Mouse (Mus musculus) telencephalon, adult 2 months (tissue): Measurements from ENCODE around the gene Pam16.

Experiments
- DNase-seq: peaks from one replicate; pipeline ENCODE4 v3.0.0-alpha.2; 2011; ENCODE audit warnings: low read depth, low spot score

The Pam16 gene

DNA sequence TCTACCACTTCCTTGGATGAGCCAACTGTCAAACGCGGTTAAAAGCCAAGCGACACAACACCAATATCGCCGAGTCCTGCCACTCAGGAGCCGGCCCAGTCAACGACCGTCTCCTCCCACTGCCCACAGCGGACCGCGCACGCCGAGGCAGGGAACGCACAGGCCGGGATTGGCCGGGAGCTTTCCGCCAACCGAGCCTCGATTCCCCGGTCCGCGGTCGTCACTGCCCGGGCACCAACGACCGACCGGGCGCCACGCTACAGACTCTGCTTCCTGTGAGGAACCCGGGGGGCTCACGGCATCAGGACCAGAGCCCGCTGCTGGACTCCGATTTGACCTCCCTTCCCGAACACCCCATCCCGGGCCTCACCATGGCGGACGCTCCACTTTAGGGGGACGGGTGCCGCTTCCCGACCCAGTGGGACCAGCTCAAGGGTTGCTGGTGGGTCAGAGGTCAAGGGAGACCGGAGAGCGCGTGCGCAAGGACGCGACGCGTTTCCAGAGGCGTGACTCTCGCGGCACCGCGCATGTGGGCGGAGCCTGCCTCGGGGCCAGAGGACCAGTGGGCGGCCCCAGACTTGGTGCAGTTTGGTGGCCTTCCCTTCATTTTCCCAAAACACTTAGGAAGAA, at the start of gene Pam16:
Pam16 (minus strand) TSS at position 508 of the 630 bp plus-strand sequence.
- DNase-seq = peak; percentile 75

DNA sequence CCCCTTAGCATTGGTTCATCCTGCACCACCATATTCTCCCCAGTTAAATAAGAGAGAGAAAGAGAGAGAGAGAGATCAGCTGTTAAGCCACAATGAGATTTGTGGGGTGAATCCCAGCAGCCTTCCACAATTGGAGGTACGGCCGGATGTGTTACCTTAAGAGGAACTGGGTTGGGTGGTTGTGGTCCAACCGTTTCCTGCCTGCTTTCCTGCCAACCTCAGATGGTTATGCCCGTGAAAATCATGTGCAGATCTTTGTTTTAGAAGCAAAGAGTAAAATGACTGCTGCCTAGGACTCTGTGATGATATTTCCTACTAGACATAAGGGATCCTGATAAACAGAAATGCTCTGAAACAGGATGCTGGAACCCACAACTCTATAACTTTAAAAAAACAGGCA, 49.3 kb upstream of the Pam16 start:
- DNase-seq = no peak

- no peak for DNase-seq
Measured at GRCm38 (mm10) chr16:4670317-4670716, 45.5 kb upstream of the Pam16 start.

GRCm38 (mm10) chr16:4667190-4667808, 42.5 kb upstream of the Pam16 start:
- DNase-seq = peak; percentile 63

GRCm38 (mm10) chr16:4665726-4666125, 40.9 kb upstream of the Pam16 start:
- no peak for DNase-seq

GRCm38 (mm10) chr16:4663806-4664205, 39.0 kb upstream of the Pam16 start:
- DNase-seq = no peak

- DNase-seq = no peak
Measured at GRCm38 (mm10) chr16:4661605-4662004, 36.8 kb upstream of the Pam16 start.

GRCm38 (mm10) chr16:4659326-4659725, 34.5 kb upstream of the Pam16 start:
- DNase-seq = no peak

DNA sequence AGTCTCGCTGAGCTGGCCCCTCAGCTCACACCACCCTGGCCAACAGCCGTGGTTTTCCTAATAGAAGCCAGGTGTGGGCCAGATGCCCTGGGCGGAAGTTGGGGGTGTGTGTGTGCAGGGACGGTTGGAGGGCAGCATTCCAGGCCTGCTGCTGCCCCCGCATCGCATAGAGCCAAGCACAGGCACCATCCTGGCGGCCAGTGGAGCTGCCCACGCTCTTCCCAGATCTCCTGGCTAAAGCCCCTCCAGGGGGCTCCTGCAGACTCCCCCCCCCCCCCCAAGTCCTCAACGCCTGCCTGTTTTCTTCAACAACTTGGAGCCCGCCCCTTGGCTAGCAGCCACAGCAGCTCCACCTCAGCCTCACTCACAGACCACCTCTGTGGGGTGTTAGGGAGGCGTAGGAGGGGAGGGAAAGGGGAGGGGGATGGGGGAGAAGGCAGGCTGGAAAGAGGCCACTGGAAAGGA, 34.0 kb upstream of the Pam16 start:
- DNase-seq = no peak

GRCm38 (mm10) chr16:4656571-4657081, 31.8 kb upstream of the Pam16 start:
- no peak for DNase-seq

GRCm38 (mm10) chr16:4655764-4656570, 31.2 kb upstream of the Pam16 start:
- no peak for DNase-seq

- DNase-seq = no peak
Measured at GRCm38 (mm10) chr16:4655251-4655734, 30.5 kb upstream of the Pam16 start.

- DNase-seq = no peak
Measured at GRCm38 (mm10) chr16:4654706-4655105, 29.9 kb upstream of the Pam16 start.

DNA sequence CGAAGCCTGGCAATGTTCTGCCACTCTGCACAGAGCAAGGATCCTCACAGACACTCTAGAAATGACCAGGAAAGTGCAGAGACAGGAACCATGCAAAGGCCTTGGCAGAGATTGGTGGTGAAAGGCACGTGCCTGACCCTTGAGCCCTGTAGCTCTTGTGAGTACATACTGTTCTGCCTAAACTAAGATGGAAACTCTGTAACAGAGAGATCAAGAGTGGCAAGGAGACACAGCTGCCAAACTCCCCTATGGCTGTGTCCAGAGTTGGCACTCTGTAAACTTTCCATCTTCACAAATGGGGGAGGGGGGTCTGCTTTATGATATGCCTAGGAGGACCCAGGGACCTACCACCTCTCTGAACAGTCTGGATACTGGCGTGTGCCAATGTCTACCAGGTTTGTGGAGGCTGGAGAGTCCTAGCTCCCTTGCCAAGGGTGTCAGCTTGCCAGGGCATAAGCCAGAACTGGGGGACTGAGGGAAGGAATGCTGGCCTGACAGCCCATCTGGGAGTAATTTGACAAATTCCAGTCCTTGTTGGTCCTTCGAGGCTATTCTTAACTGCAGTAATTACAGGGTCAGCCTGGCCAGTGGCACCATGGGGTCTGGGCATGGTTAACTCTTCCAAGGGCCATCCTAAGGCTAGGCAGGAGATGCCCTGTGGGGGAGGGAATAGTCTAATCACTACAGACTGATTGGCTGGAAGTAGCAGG, 28.1 kb upstream of the Pam16 start:
- DNase-seq = no peak

DNA sequence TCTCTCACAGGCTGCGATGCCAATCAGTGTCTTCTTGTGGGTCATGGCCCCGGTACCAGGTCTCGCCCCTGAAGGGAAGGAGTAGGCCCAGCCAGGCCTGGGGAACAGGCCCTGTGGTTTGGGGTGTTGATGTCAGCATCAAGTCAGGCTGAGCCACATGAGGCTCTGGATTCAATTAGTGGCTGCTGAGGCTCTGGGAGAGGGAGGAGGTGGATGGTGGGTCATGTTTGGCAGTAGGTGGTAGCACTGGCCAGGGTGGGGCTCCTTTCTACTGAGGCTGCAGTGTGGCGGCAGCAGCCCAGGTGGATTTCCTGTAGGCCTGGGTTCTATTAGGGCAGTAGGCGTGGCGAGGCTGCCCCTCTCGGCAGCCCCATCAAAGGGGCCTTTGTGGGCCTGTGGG, 26.8 kb upstream of the Pam16 start:
- DNase-seq = no peak

GRCm38 (mm10) chr16:4651081-4651480, 26.3 kb upstream of the Pam16 start:
- no peak for DNase-seq

DNA sequence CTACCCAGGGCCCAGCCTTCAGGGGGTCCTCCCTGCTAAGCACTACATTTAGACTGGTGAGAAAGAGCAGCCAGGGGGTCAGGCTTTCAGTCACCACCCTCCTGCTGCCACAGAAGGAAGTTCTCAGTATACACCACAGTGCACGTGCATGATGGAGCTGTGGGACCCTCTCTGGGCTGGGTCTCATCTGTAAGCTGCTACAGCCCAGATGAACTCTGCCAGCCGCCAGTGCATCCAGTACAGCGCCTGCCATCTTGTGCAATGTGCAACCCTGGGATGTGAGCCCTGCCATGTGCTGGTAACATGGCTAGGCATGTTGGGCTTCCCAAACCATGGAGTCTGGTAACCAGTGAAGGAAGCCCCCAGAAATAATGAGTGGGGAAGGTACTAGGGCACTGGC, 25.4 kb upstream of the Pam16 start:
- no peak for DNase-seq

- DNase-seq = no peak
Measured at GRCm38 (mm10) chr16:4649692-4650091, 24.9 kb upstream of the Pam16 start.

DNA sequence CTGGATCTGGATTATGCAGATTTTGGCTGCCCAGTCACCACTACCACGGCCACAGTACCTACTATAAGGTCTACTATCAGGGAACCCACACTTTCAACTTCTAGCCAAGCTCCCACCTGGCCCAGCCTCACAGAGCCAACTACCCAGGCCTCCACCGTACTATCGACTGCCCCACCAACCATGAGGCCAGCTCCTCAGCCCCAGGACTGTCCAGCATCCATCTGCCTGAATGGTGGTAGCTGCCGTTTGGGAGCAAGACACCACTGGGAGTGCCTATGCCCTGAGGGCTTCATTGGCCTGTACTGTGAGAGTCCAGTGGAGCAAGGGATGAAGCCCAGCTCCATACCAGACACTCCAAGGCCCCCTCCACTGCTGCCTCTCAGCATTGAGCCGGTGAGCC, 24.4 kb upstream of the Pam16 start:
- no peak for DNase-seq

DNA sequence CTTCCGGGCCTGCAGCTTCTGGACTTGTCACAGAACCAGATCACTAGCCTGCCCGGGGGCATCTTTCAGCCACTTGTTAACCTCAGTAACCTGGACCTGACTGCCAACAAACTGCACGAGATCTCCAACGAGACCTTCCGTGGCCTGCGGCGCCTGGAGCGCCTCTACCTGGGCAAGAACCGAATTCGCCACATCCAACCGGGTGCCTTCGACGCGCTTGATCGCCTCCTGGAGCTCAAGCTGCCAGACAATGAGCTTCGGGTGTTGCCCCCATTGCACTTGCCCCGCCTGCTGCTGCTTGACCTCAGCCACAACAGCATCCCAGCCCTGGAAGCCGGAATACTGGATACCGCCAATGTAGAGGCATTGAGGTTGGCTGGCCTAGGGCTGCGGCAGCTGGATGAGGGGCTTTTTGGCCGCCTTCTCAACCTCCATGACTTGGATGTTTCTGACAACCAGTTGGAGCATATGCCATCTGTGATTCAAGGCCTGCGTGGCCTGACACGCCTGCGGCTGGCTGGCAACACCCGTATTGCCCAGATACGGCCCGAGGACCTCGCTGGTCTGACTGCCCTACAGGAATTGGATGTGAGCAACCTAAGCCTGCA, 23.7 kb upstream of the Pam16 start:
- DNase-seq = no peak

- no peak for DNase-seq
Measured at GRCm38 (mm10) chr16:4647651-4648141, 22.9 kb upstream of the Pam16 start.
